Mouse (Mus musculus) large intestine, adult 2 months (tissue): ENCODE results near the gene Clock. TPM values are rescaled to one million over a fixed set of nuclear protein-coding genes. Genes with fewer than 3 reads are reported as not detected.

Experiments
- DNase-seq: peaks from one replicate; pipeline ENCODE4 v3.0.0-alpha.2; 2012; ENCODE audit warnings: low read depth, low spot score
- WGBS: fragments of 180-500 bp; shearing (Covaris S2); methylation state at CpG from one replicate; pipeline ENCODE4 v1.1.7; 2018; 5-methylcytosine and 5-hydroxymethylcytosine counted together
- polyA plus RNA-seq: library from polyadenylated mRNA; depleted of rRNA; stranded (reverse); fragments of >200 nt; gene quantifications from 2 replicates; pipeline ENCODE4 v1.2.3, GENCODE M21; 2012; rRNA removed

Clock gene
- polyA plus RNA-seq, 1 experiment: 6.0 TPM

DNA sequence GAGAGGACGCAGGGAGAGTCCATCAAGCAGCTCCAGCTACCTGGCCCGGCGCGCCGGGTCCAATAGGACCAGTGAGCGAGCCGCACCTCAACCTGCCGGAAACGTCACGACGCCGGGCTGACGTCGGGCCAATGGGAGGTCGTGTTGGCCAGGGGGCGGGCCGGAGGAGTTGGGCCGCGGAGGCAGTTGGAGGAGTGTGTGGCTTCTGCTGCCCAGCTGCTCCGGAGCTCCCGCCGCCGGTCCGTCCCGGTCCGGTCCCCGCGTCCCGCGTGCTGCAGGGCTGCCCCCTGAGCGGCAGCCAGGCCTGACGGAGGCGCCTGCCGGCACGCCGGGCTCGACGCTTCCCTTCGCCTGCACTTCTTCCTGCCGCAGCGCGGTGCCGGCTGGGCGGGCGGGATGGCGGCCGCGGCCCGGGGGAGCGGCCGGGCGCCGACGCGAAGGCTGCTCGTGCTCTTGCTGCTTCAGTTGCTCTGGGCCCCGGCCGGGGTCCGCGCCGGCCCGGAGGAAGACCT is 120.8 kb downstream of the Clock start, which contains the start of gene Tmem165:
TSS of gene Tmem165 (plus strand) at position 131 of the 512 bp plus-strand sequence.
- WGBS: 0% methylated on average over 56 of the region's 62 CpGs
- DNase-seq: peak; percentile 76

DNA sequence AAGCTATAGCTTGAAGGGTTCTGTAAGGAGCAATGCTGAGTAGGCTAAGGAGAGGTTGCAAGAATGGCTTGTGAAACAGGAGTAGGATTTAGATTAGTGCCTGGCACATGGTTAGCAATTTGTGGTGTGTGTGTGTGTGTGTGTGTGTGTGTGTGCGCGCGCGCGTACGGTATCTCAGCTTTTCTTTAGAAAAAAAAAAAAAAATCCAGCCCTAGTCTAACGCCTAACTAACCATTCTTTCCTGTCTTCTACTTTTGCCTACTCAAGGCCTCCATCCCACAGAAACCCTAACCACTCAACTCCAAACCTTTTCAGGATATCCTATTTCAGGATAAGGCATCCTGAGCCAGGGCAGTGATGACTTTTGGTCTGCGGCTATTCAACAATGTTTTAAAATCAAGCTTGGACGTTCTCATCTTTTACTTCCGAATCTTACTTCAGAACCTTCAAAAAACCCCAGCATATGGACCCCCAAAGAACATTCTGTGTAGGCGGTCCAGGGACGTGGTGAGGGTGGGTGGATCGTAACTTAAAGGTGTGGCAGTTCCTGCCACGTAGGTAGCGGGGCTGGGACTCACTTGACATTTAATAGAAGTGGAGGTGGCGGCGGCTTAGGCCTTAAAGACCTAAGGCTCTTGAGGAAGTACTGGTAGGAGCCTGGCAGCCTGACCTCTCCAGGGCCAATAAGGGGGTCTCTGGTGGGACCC is 121.4 kb downstream of the Clock start:
- no peak for DNase-seq
- WGBS: 37% methylated on average over 17 of the region's 17 CpGs

- 71% methylated on average over 3 of the region's 3 CpGs for WGBS
- DNase-seq: no peak
Observed at GRCm38 (mm10) chr5:76182326-76182725, 122.3 kb downstream of the Clock start.

DNA sequence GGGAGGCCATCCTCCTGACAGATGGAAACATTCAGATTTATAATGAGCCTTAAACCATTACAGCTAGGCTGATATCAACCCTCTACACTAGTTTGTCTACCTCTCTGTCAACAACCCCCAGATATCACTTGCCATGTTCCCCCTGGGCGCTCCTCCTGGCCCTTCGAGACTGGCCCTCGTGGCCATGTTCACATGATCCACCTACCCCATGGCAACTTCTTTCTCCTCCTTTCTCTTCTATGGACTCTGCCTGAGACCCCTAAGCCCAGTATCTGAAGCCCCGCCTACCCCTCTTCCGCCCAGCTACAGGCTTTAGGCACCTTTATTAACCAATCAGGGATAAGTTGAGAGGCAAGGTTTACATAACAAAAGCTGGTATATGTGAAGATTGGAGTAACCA is 124.8 kb downstream of the Clock start:
- no peak for DNase-seq
- WGBS: 93% methylated on average over 5 of the region's 5 CpGs

DNA sequence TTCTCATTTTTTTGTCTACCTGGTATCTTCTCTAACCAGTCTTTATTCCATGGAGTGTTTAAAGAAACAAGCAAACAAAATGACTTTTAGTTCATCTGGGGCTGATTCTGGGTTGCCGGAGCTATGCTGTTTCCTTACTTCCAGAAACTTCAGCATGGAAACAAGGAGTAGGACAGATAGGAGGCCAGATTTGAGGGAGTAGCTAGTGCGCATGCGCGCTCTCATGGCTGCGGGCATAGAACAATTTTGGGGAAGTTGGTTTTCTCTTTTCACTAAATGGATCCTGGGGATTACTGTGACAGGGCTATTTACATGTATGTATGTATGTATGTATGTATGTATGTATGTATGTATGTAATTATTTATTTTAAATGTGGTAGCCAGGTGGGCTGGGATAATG is 125.4 kb downstream of the Clock start:
- 93% methylated on average over 5 of the region's 5 CpGs for WGBS
- no peak for DNase-seq

- DNase-seq: peak; percentile 38
- 35% methylated on average over 7 of the region's 7 CpGs for WGBS
Observed at GRCm38 (mm10) chr5:76177664-76178063, 126.9 kb downstream of the Clock start.

- DNase-seq: no peak
- WGBS: 67% methylated on average over 11 of the region's 11 CpGs
Observed at GRCm38 (mm10) chr5:76176841-76177240, 127.8 kb downstream of the Clock start.

DNA sequence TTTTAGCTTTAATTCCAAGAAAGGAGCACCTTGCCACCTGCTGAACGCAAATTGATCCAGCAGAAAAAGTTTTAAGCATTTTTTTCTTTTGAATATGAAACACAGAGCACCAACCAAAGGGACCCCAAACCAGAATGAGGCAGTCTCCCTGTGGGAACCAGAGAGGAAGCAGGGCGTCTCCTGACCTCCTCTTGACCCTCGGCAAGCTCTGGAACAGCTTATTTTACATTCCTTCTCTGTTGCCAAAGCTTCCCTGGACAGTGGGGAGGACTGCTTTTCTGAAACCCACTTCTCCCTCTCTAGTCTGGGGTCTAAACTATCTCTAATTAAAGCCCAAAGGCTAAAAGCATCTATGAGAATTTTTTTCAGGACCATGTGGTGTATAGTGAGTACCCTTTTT is 128.2 kb downstream of the Clock start:
- 51% methylated on average over 3 of the region's 3 CpGs for WGBS
- no peak for DNase-seq

- 87% methylated on average over 4 of the region's 4 CpGs for WGBS
- no peak for DNase-seq
Observed at GRCm38 (mm10) chr5:76175051-76175450, 129.5 kb downstream of the Clock start.

GRCm38 (mm10) chr5:76171039-76171438 is 133.6 kb downstream of the Clock start:
- no peak for DNase-seq

DNA sequence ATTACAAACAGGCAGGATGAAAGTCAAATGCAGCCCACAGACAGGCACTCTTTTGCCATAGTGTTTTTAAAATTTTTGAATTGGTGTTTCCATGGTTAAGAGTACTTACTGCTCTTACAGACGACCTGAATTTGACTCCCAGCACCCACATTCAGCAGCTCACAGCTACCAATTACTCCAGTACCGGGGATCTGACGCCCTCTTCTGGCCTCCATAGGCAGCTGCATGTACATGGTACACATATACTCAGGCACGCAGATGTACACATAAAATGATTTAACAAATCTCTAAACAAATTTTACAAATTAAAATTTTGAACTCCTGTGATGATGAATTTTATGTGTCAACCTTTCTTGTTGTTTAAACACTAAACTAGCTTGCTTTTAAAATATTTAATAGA is 134.1 kb downstream of the Clock start:
- 79% methylated on average over 4 of the region's 4 CpGs for WGBS
- DNase-seq: no peak

GRCm38 (mm10) chr5:76164827-76165226 is 139.8 kb downstream of the Clock start:
- WGBS: 81% methylated on average over 7 of the region's 7 CpGs
- DNase-seq: no peak

- no peak for DNase-seq
- 50% methylated on average over 4 of the region's 4 CpGs for WGBS
Observed at GRCm38 (mm10) chr5:76163828-76164390, 140.7 kb downstream of the Clock start.

- no peak for DNase-seq
- WGBS: 91% methylated on average over 5 of the region's 5 CpGs
Observed at GRCm38 (mm10) chr5:76162926-76163325, 141.7 kb downstream of the Clock start.

DNA sequence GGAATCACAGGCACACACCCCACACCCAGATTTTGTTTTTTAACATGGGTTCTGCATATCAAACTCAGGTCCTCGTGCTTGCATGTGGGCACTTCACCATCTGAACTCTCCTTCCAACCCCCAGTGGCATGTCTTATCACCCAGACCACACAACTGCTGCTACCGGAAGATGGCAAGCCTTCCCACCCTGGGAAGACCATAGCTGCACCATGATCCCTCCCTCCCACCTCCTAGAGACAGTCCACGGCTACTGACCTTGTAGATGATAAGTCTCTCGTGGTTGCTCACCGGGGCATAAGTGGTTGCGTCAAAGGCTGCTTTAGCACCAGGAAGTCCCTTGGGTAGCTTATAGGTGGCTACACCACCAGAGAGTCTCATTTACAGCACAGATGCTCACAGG is 143.1 kb downstream of the Clock start:
- DNase-seq: no peak
- WGBS: 91% methylated on average over 6 of the region's 6 CpGs

DNA sequence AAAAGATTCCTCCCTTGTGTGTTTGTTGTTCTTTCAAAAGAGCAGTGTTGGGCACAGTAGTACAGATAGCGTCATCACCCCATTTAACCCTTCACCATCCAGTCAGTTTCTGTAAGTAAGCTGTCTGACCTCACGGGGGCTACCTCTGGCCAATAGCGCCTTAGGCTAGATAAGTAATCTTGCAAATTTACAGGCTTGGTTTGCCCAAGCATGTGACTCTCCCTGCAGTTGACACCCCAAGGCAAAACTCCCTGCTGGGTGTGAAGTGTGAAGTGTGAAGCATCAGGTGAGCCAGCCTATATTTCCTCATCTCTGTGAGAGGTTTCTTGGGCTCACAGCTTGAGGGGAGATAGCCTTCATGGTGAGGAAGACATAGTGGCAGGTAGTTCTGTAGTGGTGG is 144.5 kb downstream of the Clock start:
- no peak for DNase-seq
- 69% methylated on average over 3 of the region's 3 CpGs for WGBS

Other genes starting within 250 kb of the Clock start
- 55.9 and 60.8 TPM in 2 replicates for gene Srd5a3, start 164.5 kb downstream of the Clock start, polyA plus RNA-seq
- gene Tmem165, start 120.9 kb downstream of the Clock start, polyA plus RNA-seq: 44.5 and 49.4 TPM in 2 replicates
- gene Pdcl2, start 26.4 kb upstream of the Clock start, polyA plus RNA-seq: not detected in 2 replicates
- 1.4 and 1.6 TPM in 2 replicates for gene Nmu, start 59.0 kb upstream of the Clock start, polyA plus RNA-seq
- not detected in 2 replicates for gene Gm7271, start 179.2 kb upstream of the Clock start, polyA plus RNA-seq
- 17.6 and 23.7 TPM in 2 replicates for gene Exoc1, start 224.5 kb upstream of the Clock start, polyA plus RNA-seq